Mouse (Mus musculus): ENCODE measurements around the gene Cmtm7. TPM values are rescaled to one million over a fixed set of nuclear protein-coding genes. Genes with fewer than 3 reads are reported as not detected.

Cmtm7 gene
- polyA plus RNA-seq, 1 experiment from 2014 or later: 47.8 TPM

- H3K79me2 ChIP-seq (ENCODE audit: inconsistent target): peaks cover 6% of the 10 kb centered on the region
- H3K4me3 ChIP-seq (ENCODE audit: inconsistent target): no peak overlapping the region
- H3K36me3 ChIP-seq (ENCODE audit: inconsistent target): no peaks in the 10 kb centered on the region
- 58% methylated on average over 16 of the region's 16 CpGs for WGBS (ENCODE audit: missing documents)
- H3K27ac ChIP-seq: peak overlapping the region; percentile 15
These were observed 3.9 kb upstream of the Cmtm7 start for GRCm38 (mm10) chr9:114785432-114786125.

- peaks cover 52% of the 10 kb centered on the region for H3K79me2 ChIP-seq (ENCODE audit: inconsistent target)
- WGBS (ENCODE audit: missing documents): 2% methylated on average over 35 of the region's 38 CpGs
- no peaks in the 10 kb centered on the region for H3K36me3 ChIP-seq (ENCODE audit: inconsistent target)
- peak overlapping the region; percentile 100 for H3K27ac ChIP-seq
- H3K4me3 ChIP-seq (ENCODE audit: inconsistent target): peak overlapping the region; percentile 78
These were observed 720 bp downstream of the Cmtm7 start for GRCm38 (mm10) chr9:114780746-114781525.

- peak overlapping the region; percentile 100 for H3K27ac ChIP-seq
- 3% methylated on average over 23 of the region's 23 CpGs for WGBS (ENCODE audit: missing documents)
- H3K4me3 ChIP-seq (ENCODE audit: inconsistent target): peak overlapping the region; percentile 78
- H3K79me2 ChIP-seq (ENCODE audit: inconsistent target): peaks cover 60% of the 10 kb centered on the region
- no peaks in the 10 kb centered on the region for H3K36me3 ChIP-seq (ENCODE audit: inconsistent target)
These were observed 1.5 kb downstream of the Cmtm7 start for GRCm38 (mm10) chr9:114779984-114780745.

GRCm38 (mm10) chr9:114778877-114779276, 2.8 kb downstream of the Cmtm7 start:
- Histone ChIP-seq H3K4me3 (ENCODE audit: inconsistent target) (no peak overlapping the region), H3K79me2 (ENCODE audit: inconsistent target) (peaks cover 73% of the 10 kb centered on the region), H3K27ac (peak overlapping the region; percentile 100), H3K36me3 (ENCODE audit: inconsistent target) (no peaks in the 10 kb centered on the region)
- 46% methylated on average over 7 of the region's 7 CpGs for WGBS (ENCODE audit: missing documents)

- H3K79me2 ChIP-seq (ENCODE audit: inconsistent target): peaks cover 81% of the 10 kb centered on the region
- 5% methylated on average over 7 of the region's 7 CpGs for WGBS (ENCODE audit: missing documents)
- H3K36me3 ChIP-seq (ENCODE audit: inconsistent target): peaks cover 5% of the 10 kb centered on the region
- no peak overlapping the region for H3K4me3 ChIP-seq (ENCODE audit: inconsistent target)
- peak overlapping the region; percentile 100 for H3K27ac ChIP-seq
These were observed 3.6 kb downstream of the Cmtm7 start for GRCm38 (mm10) chr9:114778047-114778390.

- Histone ChIP-seq H3K27ac (peak overlapping the region; percentile 100), H3K36me3 (ENCODE audit: inconsistent target) (peaks cover 11% of the 10 kb centered on the region), H3K79me2 (ENCODE audit: inconsistent target) (peaks cover 87% of the 10 kb centered on the region), H3K4me3 (ENCODE audit: inconsistent target) (no peak overlapping the region)
- 13% methylated on average over 6 of the region's 6 CpGs for WGBS (ENCODE audit: missing documents)
These were observed 4.2 kb downstream of the Cmtm7 start for GRCm38 (mm10) chr9:114777178-114778046.

GRCm38 (mm10) chr9:114776361-114776760, 5.3 kb downstream of the Cmtm7 start:
- peaks cover 98% of the 10 kb centered on the region for H3K79me2 ChIP-seq (ENCODE audit: inconsistent target)
- no peak overlapping the region for H3K4me3 ChIP-seq (ENCODE audit: inconsistent target)
- H3K36me3 ChIP-seq (ENCODE audit: inconsistent target): peaks cover 19% of the 10 kb centered on the region
- peak overlapping the region; percentile 100 for H3K27ac ChIP-seq
- WGBS (ENCODE audit: missing documents): 45% methylated on average over 3 of the region's 3 CpGs

- H3K36me3 ChIP-seq (ENCODE audit: inconsistent target): peaks cover 19% of the 10 kb centered on the region
- WGBS (ENCODE audit: missing documents): 22% methylated on average over 4 of the region's 4 CpGs
- no peak overlapping the region for H3K4me3 ChIP-seq (ENCODE audit: inconsistent target)
- H3K27ac ChIP-seq: peak overlapping the region; percentile 100
- peaks cover 100% of the 10 kb centered on the region for H3K79me2 ChIP-seq (ENCODE audit: inconsistent target)
These were observed 6.4 kb downstream of the Cmtm7 start for GRCm38 (mm10) chr9:114775272-114775671.

GRCm38 (mm10) chr9:114774629-114775028, 7.0 kb downstream of the Cmtm7 start:
- peaks cover 100% of the 10 kb centered on the region for H3K79me2 ChIP-seq (ENCODE audit: inconsistent target)
- no peak overlapping the region for H3K4me3 ChIP-seq (ENCODE audit: inconsistent target)
- H3K27ac ChIP-seq: peak overlapping the region; percentile 100
- WGBS (ENCODE audit: missing documents): 37% methylated on average over 5 of the region's 6 CpGs
- peaks cover 19% of the 10 kb centered on the region for H3K36me3 ChIP-seq (ENCODE audit: inconsistent target)

GRCm38 (mm10) chr9:114771565-114771964, 10.1 kb downstream of the Cmtm7 start:
- Histone ChIP-seq H3K4me3 (ENCODE audit: inconsistent target) (no peak overlapping the region), H3K27ac (no peak overlapping the region), H3K79me2 (ENCODE audit: inconsistent target) (peaks cover 100% of the 10 kb centered on the region), H3K36me3 (ENCODE audit: inconsistent target) (peaks cover 19% of the 10 kb centered on the region)
- 76% methylated on average over 7 of the region's 7 CpGs for WGBS (ENCODE audit: missing documents)

- H3K36me3 ChIP-seq (ENCODE audit: inconsistent target): peaks cover 19% of the 10 kb centered on the region
These were observed 11.4 kb downstream of the Cmtm7 start for GRCm38 (mm10) chr9:114770224-114770623.

GRCm38 (mm10) chr9:114768066-114768465, 13.6 kb downstream of the Cmtm7 start:
- WGBS (ENCODE audit: missing documents): 68% methylated on average over 10 of the region's 10 CpGs
- peaks cover 100% of the 10 kb centered on the region for H3K79me2 ChIP-seq (ENCODE audit: inconsistent target)
- H3K4me3 ChIP-seq (ENCODE audit: inconsistent target): no peak overlapping the region
- no peak overlapping the region for H3K27ac ChIP-seq
- H3K36me3 ChIP-seq (ENCODE audit: inconsistent target): peaks cover 16% of the 10 kb centered on the region

More at GRCm38 (mm10) chr9:114770224-114770623, 11.4 kb downstream of the Cmtm7 start:
- peaks cover 100% of the 10 kb centered on the region for H3K79me2 ChIP-seq (ENCODE audit: inconsistent target)
- no peak overlapping the region for H3K27ac ChIP-seq
- no peak overlapping the region for H3K4me3 ChIP-seq (ENCODE audit: inconsistent target)
- 15% methylated on average over 4 of the region's 4 CpGs for WGBS (ENCODE audit: missing documents)

GRCm38 (mm10) chr9:114767507-114767906, 14.1 kb downstream of the Cmtm7 start:
- WGBS (ENCODE audit: missing documents): 92% methylated on average over 2 of the region's 2 CpGs
- Histone ChIP-seq H3K4me3 (ENCODE audit: inconsistent target) (no peak overlapping the region), H3K79me2 (ENCODE audit: inconsistent target) (peaks cover 100% of the 10 kb centered on the region), H3K27ac (no peak overlapping the region), H3K36me3 (ENCODE audit: inconsistent target) (peaks cover 16% of the 10 kb centered on the region)

GRCm38 (mm10) chr9:114767030-114767429, 14.6 kb downstream of the Cmtm7 start:
- Histone ChIP-seq H3K79me2 (ENCODE audit: inconsistent target) (peaks cover 100% of the 10 kb centered on the region), H3K27ac (no peak overlapping the region), H3K36me3 (ENCODE audit: inconsistent target) (peaks cover 16% of the 10 kb centered on the region), H3K4me3 (ENCODE audit: inconsistent target) (no peak overlapping the region)
- WGBS (ENCODE audit: missing documents): 67% methylated on average over 13 of the region's 13 CpGs
